Mouse (Mus musculus) heart, adult 2 months (tissue): ENCODE results near the gene Speer4d.
"Not testable (repeated sequence)": the region's sequence is repeated elsewhere in the genome, so short reads cannot be mapped to it uniquely, and the experiment has no call there.

Experiments
- CTCF ChIP-seq: fragments of 200-600 bp; IDR thresholded peaks from 2 replicates; pipeline ENCODE4 v1.8.1; 2022; ENCODE audit warnings: antibody characterized with exemption, mild to moderate bottlenecking, moderate library complexity
- EP300 ChIP-seq: fragments of 200-500 bp; IDR thresholded peaks from 2 replicates; pipeline ENCODE4 v1.6.1; 2011; ENCODE audit warnings: low read depth, low read length, control low read depth; ENCODE audit not compliant: insufficient read depth
- POLR2A ChIP-seq: fragments of 200-500 bp; IDR thresholded peaks from 2 replicates; pipeline ENCODE4 v1.6.1; 2011; ENCODE audit warnings: mild to moderate bottlenecking, low read depth, low read length, control low read depth; ENCODE audit not compliant: insufficient read depth

DNA sequence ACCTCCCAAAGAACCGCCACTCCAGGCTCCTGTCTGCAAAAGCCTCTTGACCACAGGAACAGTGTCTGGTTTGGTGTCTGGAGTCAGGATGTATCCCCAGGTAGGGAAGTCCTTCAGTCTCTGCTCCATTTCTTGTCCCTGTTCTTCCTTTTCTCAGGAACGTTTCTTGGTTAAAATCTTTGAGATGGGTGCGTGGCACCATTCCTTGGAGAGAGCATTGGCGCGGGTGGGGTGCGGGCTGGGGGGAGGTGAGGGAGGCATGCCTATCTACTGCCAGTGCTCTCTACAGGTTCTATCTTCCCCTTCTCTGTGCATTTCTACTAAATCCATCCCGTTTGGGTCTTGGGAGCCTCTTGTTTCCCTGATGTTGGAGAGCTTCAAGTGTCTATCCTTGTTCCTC lies 45.0 kb downstream of the Speer4d start:
- not testable (repeated sequence) for TF ChIP-seq EP300, CTCF, POLR2A
